Mouse (Mus musculus) retina, adult 2 months (tissue): Measurements from ENCODE around the gene A2ml1.

Experiments
- DNase-seq: peaks from one replicate; pipeline ENCODE4 v3.0.0-alpha.2; 2012; ENCODE audit warnings: low read depth, low spot score

The A2ml1 gene

GRCm38 (mm10) chr6:128549463-128550452 lies 31.6 kb downstream of the A2ml1 start:
- DNase-seq, result no peak

- DNase-seq, result no peak
Measured at GRCm38 (mm10) chr6:128548532-128548931, 32.9 kb downstream of the A2ml1 start.

GRCm38 (mm10) chr6:128545402-128545801 lies 36.0 kb downstream of the A2ml1 start:
- no peak for DNase-seq

GRCm38 (mm10) chr6:128543226-128543625 lies 38.2 kb downstream of the A2ml1 start:
- DNase-seq, result no peak

DNA sequence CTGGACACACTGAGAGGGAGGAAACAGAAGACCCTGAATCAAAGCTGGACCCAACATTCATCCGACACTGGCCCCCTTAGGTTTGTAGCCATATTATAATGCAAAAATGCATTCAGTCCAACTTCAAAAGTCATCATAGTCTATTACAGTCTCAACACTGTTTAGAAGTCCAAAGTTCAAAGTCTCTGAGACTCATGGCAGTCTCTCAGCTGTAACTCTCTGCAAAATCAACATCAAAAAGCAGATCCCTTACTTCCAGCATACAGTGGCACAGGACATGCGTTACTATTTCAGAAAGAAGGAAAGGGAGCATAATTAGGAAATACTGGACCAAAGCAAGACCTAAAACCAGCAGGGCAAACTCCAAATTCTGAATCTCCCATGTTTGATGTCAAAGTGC lies 46.2 kb downstream of the A2ml1 start:
- no peak for DNase-seq

DNA sequence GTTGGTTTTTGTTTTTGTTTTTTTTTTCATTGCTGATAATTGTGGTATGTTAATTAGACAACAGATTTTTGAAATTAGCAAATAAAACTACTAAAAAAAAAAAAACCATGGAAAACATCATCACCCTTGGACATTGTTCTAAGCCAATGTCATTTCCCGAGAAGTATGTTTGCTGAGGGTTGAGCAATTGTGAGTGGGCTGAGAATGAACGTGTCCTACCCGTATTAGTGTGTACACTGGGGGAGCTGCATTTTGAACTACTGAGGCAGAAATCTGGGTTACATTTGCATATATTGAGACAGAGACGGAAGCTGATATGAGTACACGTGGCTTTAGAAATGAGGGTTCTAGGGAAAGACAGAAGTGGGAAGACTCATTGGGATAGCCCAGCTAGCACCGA lies 48.1 kb downstream of the A2ml1 start:
- DNase-seq, result no peak

DNA sequence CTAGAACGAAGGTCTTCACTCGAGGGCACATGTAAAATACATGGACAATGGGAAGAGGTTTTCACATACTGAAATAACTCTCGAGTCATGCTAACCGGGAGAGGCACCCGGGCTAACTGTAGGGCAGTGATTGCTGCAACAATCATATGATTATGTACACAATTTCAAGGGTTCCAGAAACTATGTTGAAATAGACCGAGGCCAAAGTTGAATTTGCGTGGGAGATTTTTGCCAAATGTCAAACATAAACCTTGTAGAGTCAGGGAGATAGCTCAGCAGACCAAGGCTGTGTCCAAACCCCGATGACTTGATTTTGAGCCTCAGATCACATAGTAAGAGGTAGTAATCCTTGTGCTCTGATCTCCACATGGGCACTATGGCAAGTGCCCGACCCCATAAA lies 48.7 kb downstream of the A2ml1 start:
- DNase-seq, result no peak

- no peak for DNase-seq
Measured at GRCm38 (mm10) chr6:128528491-128528890, 52.9 kb downstream of the A2ml1 start.

- no peak for DNase-seq
Measured at GRCm38 (mm10) chr6:128527110-128527509, 54.3 kb downstream of the A2ml1 start.

DNA sequence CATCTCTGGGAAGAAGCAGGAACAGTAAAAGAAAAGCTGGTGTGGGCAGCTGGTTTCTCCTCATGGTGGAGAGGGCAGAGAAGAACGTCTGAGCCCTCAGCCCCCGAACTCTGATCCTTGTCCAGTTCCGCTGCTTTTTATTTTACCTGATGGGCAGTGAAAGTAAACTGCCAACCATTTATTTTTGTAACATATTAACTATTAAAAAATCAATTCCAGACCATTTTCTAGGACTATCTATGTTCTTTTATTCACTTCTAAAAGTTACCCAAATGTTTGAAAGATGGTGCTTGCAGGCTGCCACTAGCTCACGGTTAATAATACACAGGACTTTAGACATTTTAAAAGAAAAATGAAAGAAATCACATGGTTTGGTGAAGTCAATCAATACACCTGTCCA lies 54.8 kb downstream of the A2ml1 start, which contains the start of gene Pzp:
Gene Pzp (minus strand): TSS at position 120 of the 400 bp plus-strand sequence.
- no peak for DNase-seq

- DNase-seq, result no peak
Measured at GRCm38 (mm10) chr6:128525801-128526200, 55.6 kb downstream of the A2ml1 start.

- no peak for DNase-seq
Measured at GRCm38 (mm10) chr6:128523360-128523759, 58.0 kb downstream of the A2ml1 start.

- no peak for DNase-seq
Measured at GRCm38 (mm10) chr6:128519159-128519558, 62.2 kb downstream of the A2ml1 start.

GRCm38 (mm10) chr6:128505676-128506236 lies 75.7 kb downstream of the A2ml1 start:
- DNase-seq, result no peak

- DNase-seq, result no peak
Measured at GRCm38 (mm10) chr6:128504743-128505142, 76.7 kb downstream of the A2ml1 start.

DNA sequence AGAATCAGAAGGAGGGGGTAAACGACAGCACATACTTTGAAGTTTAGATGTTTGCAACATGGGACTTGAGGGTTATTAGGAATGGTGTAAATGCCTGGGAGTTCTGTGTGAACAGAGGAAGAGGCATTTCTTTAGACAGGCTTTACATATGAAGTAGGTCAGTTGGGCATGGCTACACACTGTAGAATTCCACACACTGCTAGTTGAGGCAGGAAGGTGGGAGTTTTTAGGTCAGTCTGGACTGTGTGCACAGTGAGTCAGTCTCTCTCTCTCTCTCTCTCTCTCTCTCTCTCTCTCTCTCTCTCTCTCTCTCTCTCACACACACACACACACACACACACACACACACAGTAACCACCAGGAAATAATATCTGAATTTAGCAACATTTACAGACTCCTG lies 86.1 kb downstream of the A2ml1 start:
- DNase-seq, result no peak

GRCm38 (mm10) chr6:128494646-128495331 lies 86.6 kb downstream of the A2ml1 start:
- DNase-seq, result no peak

GRCm38 (mm10) chr6:128491916-128492315 lies 89.5 kb downstream of the A2ml1 start:
- DNase-seq, result no peak

DNA sequence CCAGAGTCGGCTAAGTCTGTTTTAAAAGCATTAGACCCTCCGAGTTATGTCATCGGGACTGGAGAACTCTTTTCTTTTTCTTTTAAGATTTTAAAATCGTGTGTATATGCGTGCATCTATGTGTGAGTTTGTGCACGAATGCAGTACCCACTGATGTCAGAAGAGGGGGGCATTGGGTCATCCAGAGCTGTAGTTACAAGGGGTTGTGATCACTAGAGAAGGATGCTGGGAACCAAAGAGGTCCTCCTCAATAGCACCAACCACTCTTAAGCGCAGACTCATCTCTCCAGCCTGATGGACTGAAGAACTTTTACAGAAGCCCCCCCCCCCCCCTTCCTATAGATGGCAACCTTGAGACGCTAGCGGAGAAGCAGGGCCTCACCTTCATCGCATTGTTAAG lies 91.3 kb downstream of the A2ml1 start:
- no peak for DNase-seq
